Mouse (Mus musculus) C2C12 (cell line): ENCODE measurements around the gene Ank3.

Experiments
- CEBPB ChIP-seq: IDR thresholded peaks from one replicate; pipeline ENCODE4 v1.6.1; 2011; ENCODE audit warnings: low read depth, mild to moderate bottlenecking, control low read depth, moderate library complexity
- CTCF ChIP-seq: IDR thresholded peaks from one replicate; pipeline ENCODE4 v1.5.1; 2011; ENCODE audit not compliant: control insufficient read depth, insufficient read depth, insufficient read length
- FOSL1 ChIP-seq: IDR thresholded peaks from one replicate; pipeline ENCODE4 v1.8.0; 2011; ENCODE audit warnings: mild to moderate bottlenecking, low read length; ENCODE audit not compliant: poor library complexity, insufficient read depth, severe bottlenecking
- MAX ChIP-seq: IDR thresholded peaks from one replicate; pipeline ENCODE4 v1.6.1; 2011; ENCODE audit warnings: mild to moderate bottlenecking, control low read depth
- MYOD1 ChIP-seq: IDR thresholded peaks from one replicate; pipeline ENCODE4 v1.6.1; 2011; ENCODE audit warnings: low read depth; ENCODE audit not compliant: control insufficient read depth, insufficient read length
- MYOG ChIP-seq: IDR thresholded peaks from one replicate; pipeline ENCODE4 v1.6.1; 2011; ENCODE audit not compliant: control insufficient read depth, insufficient read length; ENCODE audit errors: extremely low read depth
- USF1 ChIP-seq: IDR thresholded peaks from one replicate; pipeline ENCODE4 v1.6.1; 2011; ENCODE audit warnings: low read depth, mild to moderate bottlenecking, control low read depth, moderate library complexity

GRCm38 (mm10) chr10:69924321-69924720, 525.7 kb downstream of the Ank3 start:
- TF ChIP-seq CTCF (no peak), CEBPB (no peak), USF1 (no peak), MYOD1 (no peak), MYOG (no peak), MAX (no peak), FOSL1 (no peak)
